Mouse (Mus musculus) B cell, adult (primary cell): Measurements from ENCODE around the gene Eif5a2. TPM values are rescaled to one million over a fixed set of nuclear protein-coding genes. Genes with fewer than 3 reads are reported as not detected.

Source experiments
- total RNA-seq: library from RNA; stranded (reverse); gene quantifications from 4 replicates; pipeline ENCODE4 v1.2.4, GENCODE M21; 2023; ENCODE audit not compliant: inconsistent age

The Eif5a2 gene
- total RNA-seq, result 3.2 to 3.9 TPM (median 3.5 TPM) in 4 replicates

GRCm38 (mm10) chr3:28780994-28781393 lies at the start of gene Eif5a2:
Eif5a2 (plus strand) TSS chr3:28781276.

GRCm38 (mm10) chr3:28805301-28806097 lies 24.4 kb downstream of the Eif5a2 start, which contains the start of gene Rpl22l1:
Rpl22l1 (plus strand) TSS chr3:28805436.

Other genes with a start within 250 kb of the Eif5a2 start
- gene Slc2a2, start 83.4 kb upstream of the Eif5a2 start, total RNA-seq, result not detected in 4 replicates
- 367 to 442 TPM (median 386 TPM) in 4 replicates for gene Rpl22l1, start 24.2 kb downstream of the Eif5a2 start, total RNA-seq
- not detected in 4 replicates for gene Gm1527, start 111.3 kb downstream of the Eif5a2 start, total RNA-seq